Mouse (Mus musculus) kidney, adult 9 months (tissue): ENCODE data around the gene Cisd3.
"Not testable (repeated sequence)": the region's sequence is repeated elsewhere in the genome, so short reads cannot be mapped to it uniquely, and the experiment has no call there.

Source experiments
- DNase-seq: peaks from one replicate; pipeline ENCODE4 v3.0.0; 2022

Gene Cisd3

DNA sequence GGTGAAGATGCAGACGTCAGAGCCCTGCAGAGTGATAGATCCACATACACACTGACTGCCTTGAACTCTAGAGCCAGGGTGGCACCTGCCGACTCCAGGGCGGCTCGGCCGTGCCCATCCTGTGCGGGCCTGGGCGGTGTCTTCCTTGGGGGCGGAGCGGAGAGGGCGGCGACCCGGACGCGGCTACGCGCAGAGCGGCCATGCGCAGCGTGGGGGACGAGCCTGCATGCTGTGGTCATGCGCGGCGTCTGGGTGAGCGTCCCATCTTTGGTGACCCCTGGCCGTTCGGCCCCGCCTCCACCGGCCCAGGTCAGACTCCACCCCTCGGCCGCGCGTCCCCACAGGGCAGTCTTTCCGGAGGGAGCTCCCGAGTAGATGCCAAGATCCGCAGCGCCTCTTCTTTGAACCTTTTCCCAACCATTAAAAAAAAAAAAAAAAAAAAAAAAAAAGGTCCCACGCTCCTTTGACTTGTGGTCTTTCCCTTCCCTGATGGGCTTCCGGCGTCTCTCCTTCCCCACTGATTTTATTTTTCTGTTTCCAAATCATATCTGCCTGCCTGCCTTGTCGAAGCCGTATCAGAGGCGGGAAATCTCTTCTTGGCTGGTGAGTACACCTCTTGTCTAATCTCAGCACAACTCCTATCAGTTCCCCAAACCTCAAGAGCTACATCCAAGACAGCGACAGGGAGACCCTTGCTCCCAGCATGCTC, at the start of gene Cisd3:
Cisd3 (plus strand) TSS at position 214 of the 709 bp plus-strand sequence.
- peak; percentile 98 for DNase-seq

DNA sequence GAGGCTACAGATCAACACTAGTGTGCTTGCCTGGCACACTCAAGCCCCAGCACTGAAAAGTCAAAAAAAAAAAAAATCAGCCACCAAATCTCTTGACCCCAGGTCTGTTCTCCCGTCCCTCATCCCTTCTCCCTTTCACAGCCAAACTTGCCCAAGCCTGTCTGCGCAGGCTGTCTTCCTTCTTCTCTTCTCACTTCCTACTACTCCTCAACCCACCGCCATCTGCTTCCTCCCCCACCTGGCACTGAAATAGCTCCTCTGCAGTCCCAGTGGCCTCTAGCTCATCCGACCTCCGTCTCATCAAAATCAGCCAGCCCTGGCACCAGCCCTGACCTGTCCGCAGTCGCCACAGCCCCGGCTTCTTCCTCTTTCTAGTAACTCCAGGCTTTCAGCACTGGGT, 44.0 kb upstream of the Cisd3 start:
- DNase-seq: no peak

DNA sequence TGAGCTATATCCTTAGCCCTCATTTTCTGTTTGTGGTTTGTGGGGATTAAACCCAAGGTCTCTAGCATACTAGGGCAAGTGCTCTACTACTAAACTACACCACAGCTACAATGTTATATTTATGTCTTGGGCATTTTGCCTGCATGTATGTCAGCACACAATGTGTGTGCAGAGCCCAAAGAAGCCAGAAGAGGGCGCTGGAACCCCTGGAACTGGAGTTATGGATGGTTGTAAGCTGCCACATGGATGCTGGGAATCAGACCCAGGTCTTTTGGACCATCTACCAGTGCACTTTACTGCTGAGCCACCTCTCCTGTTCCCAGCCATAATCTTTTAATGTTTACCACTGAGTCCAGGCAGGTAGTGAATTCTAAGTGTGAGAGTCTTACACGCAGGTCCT, 42.9 kb upstream of the Cisd3 start:
- DNase-seq: no peak

DNA sequence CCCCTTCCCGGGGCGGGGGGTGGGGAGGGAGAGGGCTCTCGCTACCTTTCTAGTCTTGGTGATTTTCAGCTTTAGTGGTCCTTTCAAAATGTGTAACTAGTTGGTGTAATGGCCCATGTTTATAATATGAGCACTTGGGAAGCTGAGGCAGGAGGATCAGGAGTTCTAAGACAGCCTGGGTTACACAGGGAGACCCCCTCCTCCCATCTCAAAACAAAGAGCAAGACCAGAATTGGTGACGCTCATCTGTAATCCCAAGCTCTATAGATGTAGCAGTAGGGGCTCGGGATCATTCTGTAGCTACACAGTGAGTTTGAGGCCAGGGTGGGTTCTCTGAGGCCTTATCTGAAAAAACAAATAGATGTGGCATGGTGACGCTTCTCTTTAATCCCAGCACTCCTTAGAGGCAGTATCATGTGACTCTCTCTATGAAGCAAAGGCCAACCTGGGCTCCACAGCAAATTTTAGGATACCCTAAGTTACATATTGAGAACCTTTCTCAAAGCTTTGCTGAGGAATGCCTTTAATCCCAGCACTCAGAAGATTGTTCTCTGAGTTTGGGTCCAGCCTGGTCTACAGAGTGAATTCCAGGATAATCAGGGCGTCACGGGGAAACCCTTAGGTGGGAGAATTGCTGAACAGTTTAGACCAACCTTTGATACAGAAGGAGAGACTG, 42.1 kb upstream of the Cisd3 start:
- DNase-seq: no peak

DNA sequence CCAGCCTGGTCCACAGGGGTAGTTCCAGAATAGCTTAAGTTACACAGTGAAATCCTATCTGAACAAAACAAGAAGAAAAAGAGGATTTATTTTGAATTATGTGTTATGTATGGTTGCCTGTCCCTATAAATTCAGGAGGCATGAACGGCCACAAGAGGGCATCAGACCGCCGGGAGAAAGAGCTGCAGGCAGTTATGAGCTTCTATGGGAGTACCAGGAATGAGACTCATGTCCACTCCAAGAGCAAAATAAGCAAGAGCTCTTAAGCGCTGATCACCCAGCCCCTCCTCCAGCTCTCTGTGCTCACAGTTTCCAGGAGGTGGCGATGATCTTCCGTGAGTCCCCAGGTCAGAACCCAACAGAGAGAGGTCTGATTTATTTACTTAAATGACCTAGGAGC, 40.8 kb upstream of the Cisd3 start:
- DNase-seq: peak; percentile 84

DNA sequence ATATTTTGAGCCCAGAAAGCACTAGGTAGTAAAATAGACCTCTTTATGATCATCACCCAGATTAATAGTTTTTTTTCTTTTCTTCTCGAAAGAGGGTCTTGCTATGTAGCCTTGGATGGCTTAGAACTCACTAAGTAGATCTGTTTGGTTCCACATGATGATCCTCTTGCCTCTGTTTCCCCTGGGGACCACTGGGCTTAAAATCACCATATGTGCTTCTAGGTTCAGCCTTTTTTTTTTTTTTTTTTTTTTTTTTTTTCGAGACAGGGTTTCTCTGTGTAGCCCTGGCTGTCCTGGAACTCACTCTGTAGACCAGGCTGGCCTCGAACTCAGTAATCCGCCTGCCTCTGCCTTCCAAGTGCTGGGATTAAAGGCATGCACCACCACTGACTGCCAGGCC, 37.1 kb upstream of the Cisd3 start:
- not testable (repeated sequence) for DNase-seq

DNA sequence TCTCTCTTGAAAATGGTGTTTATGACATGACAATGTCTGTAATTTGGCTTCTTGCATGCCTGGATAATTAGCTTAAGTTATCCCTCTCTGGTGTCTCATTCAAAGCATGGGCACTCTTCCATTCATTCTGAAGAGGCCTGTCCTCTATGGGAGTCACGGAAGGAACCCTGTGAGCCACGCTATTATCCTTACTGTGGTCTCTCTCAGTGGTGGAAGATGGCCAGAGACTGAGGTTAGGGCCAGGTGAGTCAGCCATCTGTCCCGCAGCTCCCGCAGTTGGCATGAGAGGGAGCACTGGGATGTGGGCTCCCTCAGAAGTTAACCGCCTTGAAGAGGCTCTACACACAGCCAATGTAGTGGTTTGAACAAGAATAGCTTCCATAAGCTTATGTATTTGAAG, 35.3 kb upstream of the Cisd3 start:
- no peak for DNase-seq

DNA sequence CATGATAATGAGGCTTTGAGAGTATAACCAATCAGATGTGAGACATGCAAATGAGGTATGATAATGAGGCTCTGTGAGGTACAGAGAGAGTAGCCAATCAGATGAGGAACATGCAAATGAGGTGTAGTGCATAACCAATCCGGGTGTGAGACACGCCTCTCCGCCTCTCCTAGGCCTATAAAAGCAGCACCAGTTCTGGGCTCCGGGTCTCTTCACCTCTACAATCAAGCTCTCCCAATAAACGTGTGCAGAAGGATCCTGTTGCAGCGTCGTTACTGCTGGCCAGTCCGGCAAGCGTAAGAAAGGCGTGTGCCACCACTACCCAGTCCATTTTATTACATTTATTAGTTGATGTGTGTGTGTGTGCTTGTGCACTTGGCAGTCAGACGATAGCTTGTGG, 32.2 kb upstream of the Cisd3 start:
- not testable (repeated sequence) for DNase-seq

DNA sequence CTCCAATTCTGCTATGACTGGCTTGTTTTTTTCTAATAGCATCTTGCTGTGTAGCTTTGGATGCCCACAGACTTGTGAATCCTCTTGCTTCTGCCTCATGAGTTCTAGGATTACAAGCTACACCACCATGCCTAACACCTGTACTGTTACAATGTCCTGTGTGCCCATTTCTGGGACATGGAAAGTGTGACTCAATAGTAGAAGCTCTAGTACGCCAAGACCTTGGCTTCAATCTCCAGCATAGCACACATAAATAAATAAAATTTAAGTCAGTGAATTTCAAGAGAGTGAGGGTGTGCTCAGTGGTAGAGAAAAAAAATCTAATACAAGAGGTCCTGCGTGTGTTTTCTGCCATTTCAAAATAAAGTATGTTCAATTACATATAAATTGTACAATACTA, 31.4 kb upstream of the Cisd3 start:
- DNase-seq: no peak

DNA sequence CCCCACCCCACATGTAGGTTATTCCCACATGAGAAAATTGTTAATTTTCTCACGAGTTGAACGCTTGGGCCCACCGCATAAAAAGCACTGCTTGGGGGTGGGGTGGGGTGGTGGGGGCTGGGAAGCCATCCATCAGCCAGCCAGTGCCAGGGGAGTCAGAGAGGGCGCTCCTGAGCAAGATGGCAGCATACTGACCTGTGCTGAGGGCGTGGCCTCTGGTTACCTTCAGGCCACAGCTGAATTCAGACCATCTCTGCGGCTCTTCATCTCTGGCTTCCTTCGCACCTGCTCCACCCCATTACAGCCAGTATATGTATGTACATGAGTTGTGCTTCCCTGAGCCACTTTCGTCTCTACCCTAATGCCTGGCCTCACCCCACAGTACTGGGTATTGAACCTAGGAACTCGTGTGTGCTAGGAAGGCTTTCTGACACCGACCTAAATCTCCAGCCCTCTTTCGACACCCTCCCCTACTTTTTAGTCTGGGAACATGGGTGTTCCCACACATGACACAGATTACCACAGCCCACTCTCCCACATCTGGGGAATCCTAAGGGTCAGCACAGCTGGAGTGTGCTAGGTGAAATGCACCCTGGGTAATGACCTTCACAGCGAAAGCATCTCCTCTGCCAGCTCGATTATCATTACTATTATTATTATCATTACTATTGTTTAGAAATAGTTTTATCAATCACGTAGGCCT, 29.2 kb upstream of the Cisd3 start:
- DNase-seq: no peak

DNA sequence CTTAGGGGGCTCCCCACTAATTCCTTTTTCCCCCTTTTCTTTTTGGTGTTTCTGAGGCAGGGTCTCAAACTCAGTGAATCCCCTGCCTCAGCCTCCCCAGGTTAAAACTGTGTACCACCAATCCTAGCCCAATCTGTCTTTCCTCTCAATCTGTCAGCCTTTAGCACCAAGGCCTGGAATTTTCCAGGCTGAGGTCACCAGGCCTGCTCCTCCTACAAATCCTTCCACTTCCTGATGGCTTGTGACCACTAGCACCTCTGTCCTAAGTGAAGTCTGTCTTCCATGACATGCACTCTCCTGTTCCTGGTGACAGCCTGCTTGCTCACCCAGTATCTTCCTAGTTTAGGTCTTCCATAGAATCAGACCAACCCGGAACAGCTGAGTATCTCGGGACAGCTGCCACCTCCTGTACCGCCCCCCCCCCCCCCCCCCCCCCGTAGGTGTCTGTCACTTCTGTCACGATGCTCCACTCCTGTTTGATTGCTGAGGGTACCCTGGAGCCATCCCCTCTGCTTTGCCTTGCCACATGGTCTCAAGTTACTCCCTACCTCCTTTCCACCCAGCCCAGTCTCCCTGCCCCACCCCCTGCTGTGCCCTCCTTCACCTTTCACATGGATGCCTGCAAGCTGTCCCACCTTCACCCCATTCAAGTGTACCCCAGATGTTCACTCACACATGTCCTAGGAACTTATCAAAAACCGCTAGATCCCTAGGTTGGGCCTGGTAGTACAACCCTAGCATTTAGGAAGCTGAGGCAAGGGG, 28.3 kb upstream of the Cisd3 start:
- DNase-seq: no peak

DNA sequence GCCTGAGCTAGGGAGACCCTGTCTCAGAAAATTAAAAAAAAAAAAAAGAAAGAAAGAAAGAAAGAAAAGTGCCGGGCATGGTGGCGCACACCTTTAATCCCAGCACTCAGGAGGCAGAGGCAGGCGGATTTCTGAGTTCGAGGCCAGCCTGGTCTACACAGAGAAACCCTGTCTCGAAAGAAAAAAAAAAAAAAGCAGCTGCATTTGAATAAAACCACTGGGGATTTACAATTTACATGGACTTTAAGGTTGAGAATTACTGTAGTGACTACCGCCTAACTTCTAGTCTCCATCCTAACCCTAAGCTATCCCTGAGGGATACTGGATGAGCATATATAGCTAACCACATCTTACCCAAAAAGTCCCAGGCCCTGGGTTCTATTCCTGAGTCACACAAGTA, 27.7 kb upstream of the Cisd3 start:
- not testable (repeated sequence) for DNase-seq

DNA sequence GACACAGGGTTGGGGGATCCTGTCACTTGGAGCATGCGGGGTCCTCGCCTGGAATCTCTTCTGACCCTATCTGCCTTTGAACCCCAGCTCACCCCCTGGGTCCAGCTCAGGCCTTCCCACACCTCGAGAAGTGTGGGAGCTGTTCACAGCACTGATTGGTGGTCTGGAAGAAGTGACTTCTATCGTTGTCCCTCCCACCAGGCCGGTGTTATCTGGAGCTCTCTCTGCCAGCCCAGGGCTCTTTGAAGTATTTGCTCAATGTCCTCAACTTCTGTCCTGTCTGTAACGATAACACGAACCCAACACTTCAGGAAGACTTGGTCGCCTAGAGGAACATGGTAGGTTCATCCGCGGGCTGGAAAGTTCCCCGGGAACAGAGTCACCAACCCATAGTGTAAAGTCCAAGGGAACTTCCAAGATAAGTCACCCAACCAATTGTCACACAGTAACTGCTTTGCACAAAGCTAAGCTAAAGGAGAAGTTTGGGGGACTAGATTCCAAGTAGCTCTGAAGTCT, 26.8 kb upstream of the Cisd3 start:
- no peak for DNase-seq

DNA sequence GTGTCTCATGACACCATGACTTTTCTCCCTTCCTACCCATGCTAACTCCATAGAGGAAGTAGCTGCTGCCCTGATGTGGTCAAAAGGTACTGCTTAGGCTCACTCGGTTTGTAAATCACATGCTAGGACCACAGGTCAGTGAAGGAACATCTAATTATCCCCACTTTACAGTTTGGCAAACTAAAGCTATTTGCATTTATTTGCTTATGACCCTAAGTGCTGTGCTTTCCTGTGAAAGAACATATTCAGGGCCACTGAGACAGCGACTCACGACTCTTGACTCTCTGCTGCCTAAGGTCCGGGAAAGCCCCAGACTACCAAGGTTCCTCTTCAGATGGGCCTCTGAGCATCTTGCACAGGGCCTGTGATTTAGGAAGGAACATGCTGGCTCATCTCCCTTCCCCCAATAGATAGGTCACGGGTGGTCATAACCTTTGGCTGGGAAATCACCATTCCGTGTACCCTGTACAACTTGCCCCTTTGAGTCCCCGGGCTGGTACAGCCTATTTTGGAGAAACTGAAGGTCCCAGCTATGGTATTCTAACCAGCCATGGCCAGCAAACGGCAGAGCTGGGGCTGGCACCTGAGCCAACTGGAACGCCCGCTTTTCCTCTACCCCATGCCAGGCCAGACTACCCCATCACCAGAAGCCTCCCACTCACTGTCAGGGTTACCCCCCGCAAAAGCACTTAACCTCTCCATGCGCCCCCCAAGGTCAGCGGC, 26.2 kb upstream of the Cisd3 start:
- DNase-seq: peak; percentile 50

DNA sequence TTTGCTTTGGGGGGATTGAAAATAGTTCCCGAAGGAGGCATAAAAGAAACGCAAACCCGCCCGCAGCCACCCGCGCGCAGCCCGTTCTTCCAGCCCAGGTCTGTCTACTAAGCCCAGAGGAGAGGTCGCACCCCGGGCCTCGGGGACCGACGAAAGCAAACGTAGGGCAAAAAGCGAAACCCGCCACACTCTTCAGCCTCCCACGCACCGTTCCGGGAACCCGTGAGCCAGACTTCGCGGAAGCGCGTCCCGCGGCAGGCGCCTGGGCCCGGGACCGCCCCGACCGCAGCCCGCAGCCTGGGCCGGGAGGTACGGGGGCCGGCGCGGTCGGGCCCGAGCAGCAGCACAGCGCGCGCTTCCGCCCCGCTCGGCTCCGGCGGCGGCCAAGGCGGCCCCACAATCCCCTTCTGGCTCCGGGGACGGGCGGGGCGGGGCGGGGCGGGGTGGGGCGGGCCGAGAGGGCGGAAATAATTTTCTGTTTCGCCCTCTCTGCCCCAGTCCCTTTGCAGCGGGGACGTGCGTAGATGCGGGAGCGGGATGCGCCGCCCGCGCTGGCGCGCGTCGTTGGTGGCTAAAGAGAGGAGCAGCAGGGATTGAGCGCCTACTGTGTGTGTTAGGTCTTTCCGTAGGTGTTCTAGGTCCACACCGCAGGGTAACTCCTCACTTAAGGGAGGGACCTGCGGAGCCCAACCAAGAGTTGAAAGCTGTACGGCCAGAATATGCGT, 25.5 kb upstream of the Cisd3 start:
- DNase-seq: peak; percentile 75

DNA sequence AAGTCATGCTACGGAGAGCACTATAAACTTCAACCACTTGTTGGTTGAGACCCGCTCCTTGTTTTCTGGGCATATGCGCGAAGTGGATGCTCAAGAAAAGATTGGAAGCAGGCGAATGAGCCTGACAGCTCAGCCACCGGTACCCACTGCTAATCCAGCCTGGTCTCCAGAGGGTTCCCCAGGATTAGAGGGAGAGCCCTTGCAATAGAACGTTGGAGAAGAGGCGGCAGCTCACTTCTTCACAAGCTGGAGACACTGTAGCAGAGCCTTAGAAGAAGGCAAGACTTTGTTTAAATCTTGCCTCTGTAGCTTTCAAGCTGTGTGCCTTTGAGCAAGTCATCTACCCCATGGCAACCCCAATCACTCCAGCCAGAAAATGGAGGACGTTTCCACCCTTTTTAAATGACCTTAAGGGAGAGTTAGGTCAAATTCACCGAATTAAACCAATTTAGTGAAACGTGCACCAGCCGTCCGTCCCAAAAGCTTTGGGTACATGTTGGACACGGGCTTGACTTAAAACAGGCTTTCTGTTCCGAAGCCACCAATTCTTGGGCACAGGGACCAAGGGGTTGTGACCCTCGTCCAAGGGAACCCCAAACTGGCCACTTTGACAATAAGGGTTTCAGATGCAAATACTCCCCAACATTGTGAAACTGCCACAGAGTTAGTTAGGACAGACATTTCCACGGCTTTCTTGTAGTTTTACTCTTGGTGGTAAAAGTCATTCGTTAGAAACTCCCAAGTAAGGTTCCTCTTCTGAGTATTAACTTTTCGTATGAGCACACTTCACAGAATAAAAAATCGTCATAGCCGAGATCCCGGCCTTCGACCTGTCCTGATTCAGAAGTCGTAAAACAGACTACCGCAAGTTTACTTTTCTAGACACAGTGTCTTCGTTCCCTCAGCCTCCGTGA, 24.6 kb upstream of the Cisd3 start:
- DNase-seq: peak; percentile 42

DNA sequence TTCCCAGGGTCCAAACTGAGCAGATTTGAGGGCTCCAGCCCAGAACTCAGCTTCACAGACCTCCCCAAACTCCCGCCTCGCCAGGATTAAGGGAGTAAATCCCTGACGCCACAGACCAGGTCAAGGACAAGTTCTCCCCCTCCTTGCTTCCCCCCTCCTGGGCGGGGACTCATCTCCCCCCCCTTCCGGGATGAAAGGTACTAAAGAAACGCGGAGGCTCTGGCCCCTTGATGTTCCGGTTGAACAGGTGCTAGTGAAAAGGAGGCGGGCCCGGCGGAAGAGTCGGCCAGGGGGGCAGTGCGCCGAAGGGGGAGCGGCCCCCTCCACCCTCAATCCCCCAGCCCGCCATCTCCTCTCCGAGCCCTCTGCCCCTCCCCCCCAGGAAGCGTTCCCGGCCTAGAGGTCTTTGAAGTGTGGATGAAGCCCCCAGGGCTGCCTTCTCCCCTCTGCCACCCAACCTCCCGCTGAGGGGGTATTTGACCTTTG, 23.9 kb upstream of the Cisd3 start:
- DNase-seq: peak; percentile 95

DNA sequence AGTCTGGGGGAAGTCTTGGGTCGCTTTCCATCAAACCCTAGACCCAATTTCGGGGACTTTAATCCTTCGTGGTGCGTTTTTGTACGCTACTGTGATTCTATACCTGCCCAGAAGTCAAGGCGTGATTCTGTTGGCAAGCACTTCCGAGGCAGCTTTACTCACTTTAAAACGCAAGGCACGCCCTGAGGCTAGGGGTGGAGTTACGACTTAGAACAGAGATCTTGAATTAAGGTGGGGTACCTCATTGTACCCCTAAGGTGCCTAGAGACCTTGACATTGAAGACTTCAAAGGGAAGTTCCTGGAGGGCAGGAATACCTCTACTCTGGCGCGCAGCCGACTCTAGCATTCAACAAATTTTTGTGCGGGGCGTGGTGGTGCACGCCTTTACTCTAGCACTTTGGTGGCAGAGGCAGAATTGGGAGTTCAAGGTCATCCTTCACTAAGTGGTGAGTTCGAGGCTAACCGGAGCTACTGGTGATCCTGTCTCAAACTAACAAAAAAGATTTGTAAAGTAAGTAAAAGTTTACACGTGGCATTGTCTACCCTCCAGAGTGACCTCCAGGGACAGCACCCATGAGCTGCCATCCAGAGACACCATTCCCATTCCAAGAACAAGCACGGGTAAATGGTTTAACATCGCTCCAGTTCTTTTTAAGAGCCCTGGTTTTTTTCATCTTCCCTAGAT, 23.3 kb upstream of the Cisd3 start:
- peak; percentile 82 for DNase-seq

DNA sequence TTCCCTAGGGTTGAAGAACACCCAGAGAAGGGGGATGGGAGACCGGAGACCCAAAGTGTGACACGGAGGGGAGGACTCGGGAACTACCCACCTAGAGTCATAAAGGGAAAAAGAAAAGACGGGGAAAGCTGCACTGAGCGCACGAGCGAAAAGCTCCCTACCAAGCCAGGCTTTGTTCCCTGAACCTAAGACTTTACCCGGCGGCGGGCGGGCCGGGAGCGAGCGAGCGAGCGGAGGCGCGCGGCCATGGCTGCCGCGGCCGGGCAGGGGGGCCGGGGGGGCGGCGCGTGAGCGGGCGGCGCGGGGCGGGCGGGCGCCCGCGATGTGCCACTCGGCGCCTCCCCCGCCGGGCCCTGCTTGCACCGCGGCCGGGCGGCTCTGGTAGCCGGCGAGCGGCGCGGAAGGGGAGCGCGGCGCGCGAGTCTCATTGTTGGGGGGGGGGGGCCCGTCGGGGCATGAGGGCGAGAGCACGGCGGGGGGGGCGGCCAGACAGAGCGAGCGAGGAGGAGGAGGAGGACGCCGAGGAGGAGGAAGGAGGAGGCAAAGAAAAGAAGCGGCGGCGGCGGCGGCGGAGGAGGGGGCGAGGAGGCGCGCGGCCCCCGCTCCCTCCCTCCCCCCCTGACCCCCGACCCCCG, 22.6 kb upstream of the Cisd3 start, which contains the start of gene Mllt6:
Mllt6 (plus strand) TSS at position 522 of the 635 bp plus-strand sequence.
- peak; percentile 82 for DNase-seq
